Mouse (Mus musculus) CH12.LX (cell line): Measurements from ENCODE around the gene Rab8b.

Experiments
- BHLHE40 ChIP-seq: IDR thresholded peaks from 2 replicates; pipeline ENCODE4 v1.6.1; 2011; ENCODE audit warnings: mild to moderate bottlenecking, low read depth, low read length, improper control_type of control experiment
- CTCF ChIP-seq, 2 experiments: IDR thresholded peaks in 1 of 2; conservative IDR thresholded peaks in 1 of 2; 2 replicates each; pipeline ENCODE4 v1.5.1; 2011 to 2012; ENCODE audit warnings: low read depth in 2 of 2, low read length in 2 of 2, improper control_type of control experiment in 1 of 2, inconsistent platforms in 1 of 2, mild to moderate bottlenecking in 1 of 2, moderate library complexity in 1 of 2
- ELF1 ChIP-seq: IDR thresholded peaks from 2 replicates; pipeline ENCODE4 v1.6.1; 2014; ENCODE audit warnings: low read depth, mild to moderate bottlenecking, inconsistent platforms, low read length, improper control_type of control experiment
- JUN ChIP-seq: IDR thresholded peaks from 2 replicates; pipeline ENCODE4 v1.6.1; 2011; ENCODE audit warnings: low read depth, mild to moderate bottlenecking, low read length, improper control_type of control experiment, moderate library complexity; ENCODE audit not compliant: insufficient read depth
- MAZ ChIP-seq: IDR thresholded peaks from 2 replicates; pipeline ENCODE4 v1.6.1; 2012; ENCODE audit warnings: low read depth, mild to moderate bottlenecking, inconsistent platforms, low read length, improper control_type of control experiment, moderate library complexity
- NELFE ChIP-seq: IDR thresholded peaks from 2 replicates; pipeline ENCODE4 v1.6.1; 2011; ENCODE audit warnings: low read depth, low read length, improper control_type of control experiment
- RAD21 ChIP-seq: IDR thresholded peaks from 2 replicates; pipeline ENCODE4 v1.6.1; 2011; ENCODE audit warnings: low read depth, mild to moderate bottlenecking, low read length, improper control_type of control experiment, moderate library complexity
- TBP ChIP-seq: conservative IDR thresholded peaks from 2 replicates; pipeline ENCODE4 v1.6.1; 2011; ENCODE audit warnings: low read depth, low read length, improper control_type of control experiment
- USF1 ChIP-seq: IDR thresholded peaks from 2 replicates; pipeline ENCODE4 v1.6.1; 2014; ENCODE audit warnings: low read depth, mild to moderate bottlenecking, inconsistent platforms, low read length, improper control_type of control experiment
- USF2 ChIP-seq: conservative IDR thresholded peaks from 2 replicates; pipeline ENCODE4 v1.6.1; 2011; ENCODE audit warnings: low read depth, low read length, improper control_type of control experiment
- ZC3H11A ChIP-seq: IDR thresholded peaks from 2 replicates; pipeline ENCODE4 v1.6.1; 2012; ENCODE audit warnings: low read depth, mild to moderate bottlenecking, inconsistent platforms, low read length, improper control_type of control experiment
- ZNF384 ChIP-seq: IDR thresholded peaks from 2 replicates; pipeline ENCODE4 v1.6.1; 2012; ENCODE audit warnings: low read depth, low read length, improper control_type of control experiment, inconsistent platforms

DNA sequence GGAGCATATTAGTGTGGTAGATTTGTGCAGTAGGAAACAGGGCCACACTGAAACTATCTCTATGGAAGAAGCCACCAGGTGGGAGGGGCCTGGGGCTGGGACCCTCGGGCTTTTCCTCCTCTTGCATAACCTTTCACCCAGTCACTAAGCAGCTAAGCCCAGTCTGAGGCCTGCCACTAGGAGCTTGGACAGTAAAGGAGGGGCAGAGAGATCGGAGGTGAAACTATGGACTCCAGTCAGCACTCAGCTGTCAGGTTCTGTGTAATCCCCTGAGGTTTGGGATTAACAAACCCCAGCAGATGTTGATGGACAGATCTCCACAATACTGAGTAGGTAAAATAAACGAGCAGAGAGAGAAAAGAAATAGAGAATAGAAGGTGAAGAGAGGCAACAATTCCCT, 33.1 kb downstream of the Rab8b start:
- no peak for TF ChIP-seq RAD21
- no peak for TF ChIP-seq USF1
- no peak for TF ChIP-seq USF2
- TF ChIP-seq ELF1: no peak
- TF ChIP-seq CTCF (conservative IDR thresholded peaks at IDR 0.05 in 1 of 2, IDR thresholded peaks at IDR 0.05 in 1 of 2; ENCODE audit: low read depth in 2 of 2, low read length in 2 of 2): no peak
- TF ChIP-seq ZNF384: no peak
- TF ChIP-seq BHLHE40: no peak
- no peak for TF ChIP-seq JUN
- TF ChIP-seq NELFE: no peak
- no peak for TF ChIP-seq MAZ
- no peak for TF ChIP-seq ZC3H11A
- TF ChIP-seq TBP: no peak
